Mouse (Mus musculus): ENCODE results near the gene Phlpp1.

DNA sequence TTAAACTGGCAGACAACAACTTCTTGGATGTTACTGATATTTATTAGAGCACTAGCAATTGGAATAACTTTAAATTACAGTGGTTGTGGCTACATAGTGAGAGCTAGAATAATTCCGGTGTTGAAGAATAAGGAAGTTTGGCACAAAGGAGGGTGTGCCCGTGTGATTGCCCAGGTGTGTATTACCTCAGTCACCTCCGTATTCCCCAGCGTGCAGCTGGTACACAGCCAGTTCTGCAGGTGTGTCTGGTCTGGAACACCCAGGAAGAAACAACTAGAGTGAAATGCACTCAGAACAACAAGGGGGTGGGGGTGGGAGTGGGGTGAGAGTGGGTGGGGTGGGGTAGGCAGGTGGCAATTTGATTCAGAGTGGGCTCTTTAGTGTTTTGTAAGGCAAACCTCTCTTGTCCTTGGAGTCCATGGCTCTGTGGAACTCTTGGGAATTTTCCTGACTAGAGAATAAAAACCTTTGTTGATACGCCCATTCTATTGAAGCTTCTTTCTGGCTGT is 107.1 kb downstream of the Phlpp1 start:
- TF ChIP-seq CTCF (IDR thresholded peaks at IDR 0.05; ENCODE audit: insufficient read depth, low read depth, low read length) (no peak), POLR2A (IDR thresholded peaks at IDR 0.05; ENCODE audit: insufficient read depth, low read depth, low read length) (no peak)
